Mouse (Mus musculus) erythroid progenitor cell, adult 5-6 weeks (primary cell): ENCODE measurements around the gene Krtap28-10. TPM values are rescaled to one million over a fixed set of nuclear protein-coding genes. Genes with fewer than 3 reads are reported as not detected.
"Not testable (repeated sequence)": the region's sequence is repeated elsewhere in the genome, so short reads cannot be mapped to it uniquely, and the experiment has no call there.

ENCODE experiments used
- ATAC-seq: replicated peaks from 2 replicates; pipeline ENCODE4 v1.8.0; 2016; ENCODE audit warnings: moderate number of reproducible peaks, mild to moderate bottlenecking, moderate TSS enrichment, inconsistent platforms; ENCODE audit not compliant: poor library complexity, low FRiP score, severe bottlenecking
- total RNA-seq, 2 experiments: library from RNA; stranded (forward) in 1 of 2; stranded (reverse) in 1 of 2; fragments of 150-400 nt in 1 of 2; fragments of 186-747, 209-891 nt in 1 of 2; gene quantifications; 2 replicates each; pipeline versions ENCODE4 v1.2.3 to v1.2.4; 2015 to 2017; ENCODE audit warnings: low replicate concordance in 2 of 2

Gene Krtap28-10
- total RNA-seq, 2 experiments from 2014 or later: not detected

DNA sequence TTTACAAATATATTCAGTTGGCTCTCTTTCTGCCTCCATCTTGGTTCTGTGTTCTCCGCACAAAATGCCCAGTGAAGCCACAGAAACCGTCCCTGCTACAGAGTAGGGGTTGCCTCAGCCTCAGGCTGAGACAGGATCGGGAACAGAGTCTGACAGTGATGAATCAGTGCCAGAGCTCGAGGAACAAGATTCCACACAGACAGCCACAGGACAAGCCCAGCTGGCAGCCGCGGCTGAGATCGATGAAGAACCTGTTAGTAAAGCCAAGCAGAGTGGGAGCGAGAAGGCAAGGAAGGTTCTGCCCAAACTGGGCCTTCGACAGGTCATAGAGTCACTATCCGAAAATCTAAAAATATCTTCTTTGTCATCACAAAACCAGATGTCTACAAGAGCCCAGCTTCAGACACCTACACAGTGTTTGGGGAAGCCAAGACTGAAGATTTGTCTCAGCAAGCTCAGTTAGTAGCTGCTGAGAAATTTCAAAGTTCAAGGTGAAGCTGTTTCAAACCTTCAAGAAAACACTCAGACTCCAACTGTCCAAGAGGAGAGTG, 26.9 kb downstream of the Krtap28-10 start:
- no peak for ATAC-seq

DNA sequence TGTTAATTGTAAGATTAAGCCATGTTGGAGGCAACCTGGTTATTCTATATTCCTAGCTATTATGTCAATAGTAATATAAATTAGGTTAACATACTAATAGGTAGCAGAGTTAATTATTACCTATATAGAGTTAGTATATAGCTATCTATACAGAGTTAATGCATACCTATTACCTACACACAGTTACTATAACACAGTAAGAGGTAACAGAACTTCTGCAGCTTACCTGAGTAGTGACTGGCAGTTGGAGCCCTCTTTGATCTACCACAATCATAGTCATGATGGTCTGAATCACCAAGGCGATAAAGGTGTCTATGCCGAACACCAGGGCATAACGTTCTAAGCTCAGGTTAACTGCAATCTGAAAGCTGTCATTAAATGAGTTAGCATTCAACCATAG, 27.8 kb downstream of the Krtap28-10 start:
- no peak for ATAC-seq

DNA sequence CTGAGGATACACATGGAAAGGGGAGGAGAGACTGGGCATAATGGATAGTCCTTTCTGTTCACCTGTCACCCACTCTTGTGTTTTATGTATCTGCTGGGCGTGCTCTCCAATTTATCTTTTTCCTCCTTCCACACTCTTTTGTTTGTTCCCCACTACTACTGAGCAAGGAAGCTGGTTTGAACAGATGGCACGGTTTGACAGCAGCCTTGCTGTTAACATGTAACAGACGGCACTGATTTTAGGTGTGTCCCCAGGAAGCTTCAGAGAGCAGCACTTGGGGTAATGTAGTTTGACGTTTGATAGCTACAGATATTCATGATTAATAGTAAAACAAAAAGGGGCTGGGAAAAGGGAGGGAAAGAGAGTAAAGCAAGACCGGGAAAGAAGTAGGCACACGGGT, 34.8 kb downstream of the Krtap28-10 start:
- ATAC-seq: no peak

DNA sequence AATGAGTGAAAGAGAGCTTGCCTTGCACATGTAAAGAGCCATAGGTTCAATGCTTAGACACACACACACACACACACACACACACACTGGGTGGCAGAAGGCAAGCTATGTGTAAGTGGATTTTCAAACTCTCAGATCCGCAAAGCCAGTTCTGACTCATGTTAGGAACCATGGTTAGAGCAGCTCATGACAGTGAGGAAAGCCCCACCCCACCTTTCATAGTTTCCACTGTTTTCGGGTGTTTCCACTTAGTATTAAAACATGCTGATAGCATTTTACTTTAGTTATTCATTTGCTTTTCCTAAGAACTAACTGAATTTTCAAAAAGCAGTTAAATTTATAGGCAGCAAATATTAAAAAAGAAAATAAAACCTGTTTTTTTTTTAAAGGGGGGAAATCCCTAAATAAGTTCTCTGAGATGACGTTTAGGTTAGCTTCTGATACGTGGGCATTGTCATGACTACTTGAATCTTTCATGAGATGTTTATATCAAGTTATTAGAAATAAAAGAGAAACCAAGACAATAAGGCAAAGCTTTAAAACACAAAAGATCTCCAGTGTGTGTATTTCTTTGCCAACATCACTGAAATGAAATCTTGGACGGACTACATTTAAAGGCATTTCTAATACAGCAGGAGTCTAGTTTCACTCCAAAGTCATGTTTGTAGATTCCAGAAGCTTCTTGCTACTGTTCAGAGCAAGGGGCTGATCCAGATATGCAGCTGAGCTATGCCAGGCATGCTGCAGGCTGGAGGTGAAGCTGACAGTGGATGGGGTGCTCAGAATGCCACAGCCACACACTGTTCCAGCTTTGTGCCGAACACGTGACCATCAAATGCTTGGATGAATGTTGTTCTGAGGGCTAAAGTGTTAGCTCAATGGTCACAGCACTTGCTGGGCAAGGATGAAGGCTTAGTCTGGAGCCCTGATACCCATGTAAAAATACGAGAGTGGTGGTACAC, 35.8 kb downstream of the Krtap28-10 start:
- ATAC-seq: no peak

DNA sequence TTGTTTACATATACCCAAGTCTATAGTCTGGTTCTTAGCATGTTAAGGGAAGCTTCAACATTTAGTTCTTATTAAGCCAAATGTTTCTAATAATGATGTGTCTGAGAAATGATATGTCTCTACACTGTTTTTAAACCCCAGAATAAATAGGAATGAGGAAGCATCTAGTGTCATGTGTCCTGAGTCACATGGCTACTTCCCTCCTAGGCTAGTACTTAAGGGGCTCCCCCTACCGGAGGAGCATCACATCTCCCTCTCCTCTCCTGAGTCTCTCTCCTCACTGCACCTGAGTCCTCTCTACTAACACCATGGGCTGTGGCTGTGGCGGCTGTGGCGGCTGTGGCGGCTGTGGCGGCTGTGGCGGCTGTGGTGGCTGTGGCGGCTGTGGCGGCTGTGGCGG, 42.0 kb downstream of the Krtap28-10 start, which contains the start of gene Gm47959:
TSS of gene Gm47959 (plus strand) at position 243 of the 400 bp plus-strand sequence.
- ATAC-seq: not testable (repeated sequence)

DNA sequence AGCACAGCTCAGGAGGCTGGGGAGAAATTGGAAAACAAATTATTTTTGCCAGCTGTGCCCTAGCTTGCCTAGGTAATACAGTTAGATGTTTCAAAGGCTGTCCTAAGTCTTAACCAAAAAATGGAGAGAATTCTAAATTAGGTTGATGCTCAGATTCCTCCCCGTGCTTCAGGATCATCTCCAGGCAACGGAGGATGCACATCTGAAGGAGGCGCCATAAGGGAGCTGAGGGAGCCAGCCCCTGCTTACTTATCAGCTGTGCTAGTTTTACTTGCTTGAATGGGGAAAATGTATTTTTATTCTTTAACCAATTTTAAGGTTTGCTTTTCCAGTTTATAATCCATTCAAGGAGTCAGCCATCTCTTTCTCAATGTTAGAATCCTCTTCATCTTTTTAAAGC, 48.3 kb downstream of the Krtap28-10 start:
- ATAC-seq: no peak

DNA sequence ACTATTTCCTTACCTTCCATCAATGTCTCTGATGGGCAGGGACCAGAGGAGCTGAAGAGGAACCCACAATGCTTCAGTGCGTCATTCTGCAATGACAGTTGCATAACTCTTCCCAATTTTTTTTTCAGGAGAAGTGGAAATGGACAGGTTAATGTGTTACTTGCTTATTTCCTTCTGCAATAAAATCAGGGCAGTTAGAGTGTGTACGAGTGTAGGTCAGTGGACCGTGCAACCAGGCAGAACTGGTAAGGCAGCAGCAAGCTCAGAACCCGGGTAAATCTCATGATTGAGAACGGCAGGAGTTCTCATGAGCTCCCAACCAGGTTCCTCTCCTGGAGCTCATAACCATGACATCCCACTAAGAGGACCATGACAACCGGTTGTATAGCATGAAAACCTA, 50.2 kb downstream of the Krtap28-10 start:
- ATAC-seq: no peak

DNA sequence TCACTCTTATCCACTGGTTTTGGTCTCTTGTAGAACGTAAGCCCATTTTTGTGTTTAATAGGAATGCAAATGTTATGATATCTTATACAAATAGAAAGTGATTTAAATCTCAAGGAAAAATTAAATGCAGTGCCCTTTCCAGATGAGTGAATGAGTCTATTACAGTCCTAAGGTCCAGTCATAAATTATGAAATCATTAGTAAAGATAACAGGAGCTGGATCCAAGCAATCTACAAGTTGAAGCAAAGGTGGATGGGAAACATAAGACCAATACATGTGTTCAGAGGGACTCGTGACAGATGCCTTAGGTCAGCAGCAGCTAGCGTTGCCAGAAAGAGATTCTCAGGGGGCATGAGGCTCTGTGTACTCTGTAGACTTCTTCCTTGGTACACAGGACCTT, 50.7 kb downstream of the Krtap28-10 start:
- ATAC-seq: no peak

Other genes with a start within 250 kb of the Krtap28-10 start
- 24.9 and 33.5 TPM in 2 replicates for gene Agfg1, start 203.0 kb downstream of the Krtap28-10 start, total RNA-seq (2015; ENCODE audit: low replicate concordance)
- 24.1 and 25.6 TPM in 2 replicates for gene Agfg1, start 203.0 kb downstream of the Krtap28-10 start, total RNA-seq (2017; ENCODE audit: low replicate concordance)
- gene A030005L19Rik, start 129.2 kb downstream of the Krtap28-10 start, total RNA-seq (2015; ENCODE audit: low replicate concordance): 5.8 TPM in 1 of 2 replicates, not detected in the other
- 1.7 TPM in 1 of 2 replicates, not detected in the other for gene A030005L19Rik, start 129.2 kb downstream of the Krtap28-10 start, total RNA-seq (2017; ENCODE audit: low replicate concordance)
- gene A030014E15Rik, start 117.6 kb downstream of the Krtap28-10 start, total RNA-seq (2015; ENCODE audit: low replicate concordance): not detected in 2 replicates
- gene A030014E15Rik, start 117.6 kb downstream of the Krtap28-10 start, total RNA-seq (2017; ENCODE audit: low replicate concordance): not detected in 2 replicates
- not detected in 2 replicates for gene Gm6217, start 111.1 kb downstream of the Krtap28-10 start, total RNA-seq (2015; ENCODE audit: low replicate concordance)
- gene Gm6217, start 111.1 kb downstream of the Krtap28-10 start, total RNA-seq (2017; ENCODE audit: low replicate concordance): not detected in 2 replicates
- gene A030003K21Rik, start 99.1 kb downstream of the Krtap28-10 start, total RNA-seq (2015; ENCODE audit: low replicate concordance): not detected in 2 replicates
- gene A030003K21Rik, start 99.1 kb downstream of the Krtap28-10 start, total RNA-seq (2017; ENCODE audit: low replicate concordance): not detected in 2 replicates
- gene Gm7544, start 86.5 kb downstream of the Krtap28-10 start, total RNA-seq (2015; ENCODE audit: low replicate concordance): not detected in 2 replicates
- gene Gm7544, start 86.5 kb downstream of the Krtap28-10 start, total RNA-seq (2017; ENCODE audit: low replicate concordance): not detected in 2 replicates
- not detected in 2 replicates for gene Gm47955, start 82.2 kb downstream of the Krtap28-10 start, total RNA-seq (2015; ENCODE audit: low replicate concordance)
- not detected in 2 replicates for gene Gm47955, start 82.2 kb downstream of the Krtap28-10 start, total RNA-seq (2017; ENCODE audit: low replicate concordance)
- gene Gm47959, start 41.9 kb downstream of the Krtap28-10 start, total RNA-seq (2015; ENCODE audit: low replicate concordance): not detected in 2 replicates
- gene Gm47959, start 41.9 kb downstream of the Krtap28-10 start, total RNA-seq (2017; ENCODE audit: low replicate concordance): not detected in 2 replicates
- not detected in 2 replicates for gene Slc19a3, start 4.0 kb downstream of the Krtap28-10 start, total RNA-seq (2015; ENCODE audit: low replicate concordance)
- gene Slc19a3, start 4.0 kb downstream of the Krtap28-10 start, total RNA-seq (2017; ENCODE audit: low replicate concordance): not detected in 2 replicates
- gene Gm47969, start 2.5 kb upstream of the Krtap28-10 start, total RNA-seq (2015; ENCODE audit: low replicate concordance): not detected in 2 replicates
- not detected in 2 replicates for gene Gm47969, start 2.5 kb upstream of the Krtap28-10 start, total RNA-seq (2017; ENCODE audit: low replicate concordance)
- gene A030005K14Rik, start 16.9 kb upstream of the Krtap28-10 start, total RNA-seq (2015; ENCODE audit: low replicate concordance): not detected in 2 replicates
- not detected in 2 replicates for gene A030005K14Rik, start 16.9 kb upstream of the Krtap28-10 start, total RNA-seq (2017; ENCODE audit: low replicate concordance)
- not detected in 2 replicates for gene Krtap28-13, start 18.4 kb upstream of the Krtap28-10 start, total RNA-seq (2015; ENCODE audit: low replicate concordance)
- not detected in 2 replicates for gene Krtap28-13, start 18.4 kb upstream of the Krtap28-10 start, total RNA-seq (2017; ENCODE audit: low replicate concordance)
- gene Ccl20, start 74.3 kb upstream of the Krtap28-10 start, total RNA-seq (2015; ENCODE audit: low replicate concordance): not detected in 2 replicates
- gene Ccl20, start 74.3 kb upstream of the Krtap28-10 start, total RNA-seq (2017; ENCODE audit: low replicate concordance): not detected in 2 replicates
- not detected in 2 replicates for gene Daw1, start 117.3 kb upstream of the Krtap28-10 start, total RNA-seq (2015; ENCODE audit: low replicate concordance)
- gene Daw1, start 117.3 kb upstream of the Krtap28-10 start, total RNA-seq (2017; ENCODE audit: low replicate concordance): not detected in 2 replicates